Mouse (Mus musculus) myocyte (in vitro differentiated cells): ENCODE results near the gene Adprhl2. TPM values are rescaled to one million over a fixed set of nuclear protein-coding genes. Genes with fewer than 3 reads are reported as not detected.

Experiments
- H3K27me3 ChIP-seq: one replicate; pipeline ENCODE4 v1.6.1; 2011; ENCODE audit not compliant: control insufficient read depth, insufficient read depth, insufficient read length
- H3K36me3 ChIP-seq: one replicate; pipeline ENCODE4 v1.6.1; 2011; ENCODE audit not compliant: control insufficient read depth, insufficient read depth
- H3K4me2 ChIP-seq: one replicate; pipeline ENCODE4 v1.6.1; 2011; ENCODE audit warnings: low read depth, control low read depth
- H3K4me3 ChIP-seq: one replicate; pipeline ENCODE4 v1.5.1; 2011; ENCODE audit warnings: mild to moderate bottlenecking, control low read depth, moderate library complexity
- H3K79me2 ChIP-seq: one replicate; pipeline ENCODE4 v1.6.1; 2011; ENCODE audit not compliant: control insufficient read depth, insufficient read depth
- H3ac ChIP-seq: one replicate; pipeline ENCODE4 v1.6.1; 2011; ENCODE audit not compliant: control insufficient read depth, insufficient read length
- CEBPB ChIP-seq: IDR thresholded peaks from 2 replicates; pipeline ENCODE4 v1.6.1; 2011; ENCODE audit warnings: mild to moderate bottlenecking, moderate library complexity; ENCODE audit not compliant: poor library complexity, insufficient read depth, severe bottlenecking
- E2F4 ChIP-seq: IDR thresholded peaks from one replicate; pipeline ENCODE4 v1.6.1; 2011; ENCODE audit warnings: mild to moderate bottlenecking, control low read depth, moderate library complexity; ENCODE audit not compliant: insufficient read depth
- MAX ChIP-seq: IDR thresholded peaks from one replicate; pipeline ENCODE4 v1.6.1; 2011; ENCODE audit warnings: low read depth, mild to moderate bottlenecking, control low read depth
- MYOD1 ChIP-seq, 3 experiments: IDR thresholded peaks; one replicate each; pipeline ENCODE4 v1.6.1; 2011; ENCODE audit warnings: control low read depth in 2 of 3, low read depth in 2 of 3, mild to moderate bottlenecking in 2 of 3, moderate library complexity in 1 of 3; ENCODE audit not compliant: insufficient read length in 2 of 3, control insufficient read depth in 1 of 3
- MYOG ChIP-seq, 3 experiments: IDR thresholded peaks; one replicate each; pipeline ENCODE4 v1.6.1; 2011; ENCODE audit warnings: control low read depth in 2 of 3, low read depth in 2 of 3, mild to moderate bottlenecking in 2 of 3; ENCODE audit not compliant: insufficient read length in 2 of 3, control insufficient read depth in 1 of 3, insufficient read depth in 1 of 3
- POLR2A ChIP-seq: IDR thresholded peaks from one replicate; pipeline ENCODE4 v1.6.1; 2011; ENCODE audit warnings: low read depth, mild to moderate bottlenecking, control low read depth, moderate library complexity; ENCODE audit not compliant: insufficient read length
- POLR2AphosphoS2 ChIP-seq: IDR thresholded peaks from one replicate; pipeline ENCODE4 v1.6.1; 2011; ENCODE audit warnings: low read depth, control low read depth; ENCODE audit not compliant: insufficient read length
- REST ChIP-seq: IDR thresholded peaks from one replicate; pipeline ENCODE4 v1.6.1; 2011; ENCODE audit warnings: mild to moderate bottlenecking, control low read depth, moderate library complexity; ENCODE audit not compliant: insufficient read depth, insufficient read length
- SRF ChIP-seq: IDR thresholded peaks from one replicate; pipeline ENCODE4 v1.6.1; 2011; ENCODE audit warnings: low read depth; ENCODE audit not compliant: control insufficient read depth, insufficient read length
- TCF12 ChIP-seq: IDR thresholded peaks from one replicate; pipeline ENCODE4 v1.6.1; 2011; ENCODE audit warnings: mild to moderate bottlenecking, control low read depth; ENCODE audit not compliant: poor library complexity, insufficient read depth, severe bottlenecking
- TCF3 ChIP-seq: IDR thresholded peaks from one replicate; pipeline ENCODE4 v1.6.1; 2011; ENCODE audit warnings: low read depth, control low read depth; ENCODE audit not compliant: insufficient read length
- USF1 ChIP-seq: IDR thresholded peaks from one replicate; pipeline ENCODE4 v1.6.1; 2011; ENCODE audit warnings: low read depth, mild to moderate bottlenecking, control low read depth, moderate library complexity
- polyA plus RNA-seq: library from polyadenylated mRNA; unstranded; fragments of >200 nt; fragmentation: generic; extraction: Trizol; gene quantifications from one replicate; pipeline ENCODE4 v1.2.1, GENCODE M21; 2012; ENCODE audit warnings: missing spikeins

Adprhl2 gene
- polyA plus RNA-seq, 1 experiment: 31.5 TPM

GRCm38 (mm10) chr4:126296617-126297101, 24.8 kb downstream of the Adprhl2 start:
- H3ac ChIP-seq: no peak overlapping the region
- H3K79me2 ChIP-seq: no peaks in the 10 kb centered on the region
- no peak for TF ChIP-seq MYOG (IDR thresholded peaks at IDR 0.05; ENCODE audit: control insufficient read depth in 1 of 3, insufficient read depth in 1 of 3, insufficient read length in 2 of 3, low read depth in 2 of 3)
- TF ChIP-seq REST: no peak
- TF ChIP-seq POLR2A: no peak
- TF ChIP-seq SRF: no peak
- no peak for TF ChIP-seq CEBPB
- no peak for TF ChIP-seq USF1
- no peak for TF ChIP-seq MYOD1 (IDR thresholded peaks at IDR 0.05; ENCODE audit: control insufficient read depth in 1 of 3, insufficient read length in 2 of 3, low read depth in 2 of 3)
- TF ChIP-seq TCF3: no peak
- no peak for TF ChIP-seq TCF12
- TF ChIP-seq MAX: no peak
- no peak for TF ChIP-seq POLR2AphosphoS2
- no peak for TF ChIP-seq E2F4
- no peaks in the 10 kb centered on the region for H3K27me3 ChIP-seq
- H3K36me3 ChIP-seq: no peaks in the 10 kb centered on the region
- no peak overlapping the region for H3K4me3 ChIP-seq
- no peak overlapping the region for H3K4me2 ChIP-seq

- Histone ChIP-seq H3ac (no peak overlapping the region), H3K4me2 (no peak overlapping the region), H3K36me3 (no peaks in the 10 kb centered on the region), H3K27me3 (no peaks in the 10 kb centered on the region), H3K4me3 (no peak overlapping the region), H3K79me2 (no peaks in the 10 kb centered on the region)
- TF ChIP-seq MYOG (IDR thresholded peaks at IDR 0.05; ENCODE audit: control insufficient read depth in 1 of 3, insufficient read depth in 1 of 3, insufficient read length in 2 of 3, low read depth in 2 of 3) (no peak), REST (no peak), MYOD1 (IDR thresholded peaks at IDR 0.05; ENCODE audit: control insufficient read depth in 1 of 3, insufficient read length in 2 of 3, low read depth in 2 of 3) (no peak), TCF3 (no peak), POLR2A (no peak), POLR2AphosphoS2 (no peak), MAX (no peak), TCF12 (no peak), SRF (no peak), USF1 (no peak), E2F4 (no peak), CEBPB (no peak)
Measured at GRCm38 (mm10) chr4:126295937-126296336, 25.6 kb downstream of the Adprhl2 start.

GRCm38 (mm10) chr4:126295152-126295551, 26.4 kb downstream of the Adprhl2 start:
- no peaks in the 10 kb centered on the region for H3K27me3 ChIP-seq

GRCm38 (mm10) chr4:126291196-126291595, 30.3 kb downstream of the Adprhl2 start:
- no peak overlapping the region for H3ac ChIP-seq
- H3K4me3 ChIP-seq: no peak overlapping the region
- TF ChIP-seq CEBPB (no peak), TCF3 (no peak), REST (no peak), MYOD1 (IDR thresholded peaks at IDR 0.05; ENCODE audit: control insufficient read depth in 1 of 3, insufficient read length in 2 of 3, low read depth in 2 of 3) (no peak), POLR2A (no peak), POLR2AphosphoS2 (no peak), MYOG (IDR thresholded peaks at IDR 0.05; ENCODE audit: control insufficient read depth in 1 of 3, insufficient read depth in 1 of 3, insufficient read length in 2 of 3, low read depth in 2 of 3) (no peak), SRF (no peak), MAX (no peak), USF1 (no peak)
- no peaks in the 10 kb centered on the region for H3K79me2 ChIP-seq
- no peaks in the 10 kb centered on the region for H3K36me3 ChIP-seq
- peak overlapping the region; percentile 24 for H3K4me2 ChIP-seq
- peaks cover 18% of the 10 kb centered on the region for H3K27me3 ChIP-seq

More at GRCm38 (mm10) chr4:126295152-126295551, 26.4 kb downstream of the Adprhl2 start:
- no peak for TF ChIP-seq TCF3
- TF ChIP-seq CEBPB: no peak
- H3K4me2 ChIP-seq: no peak overlapping the region
- H3K36me3 ChIP-seq: no peaks in the 10 kb centered on the region
- no peaks in the 10 kb centered on the region for H3K79me2 ChIP-seq
- H3ac ChIP-seq: no peak overlapping the region
- H3K4me3 ChIP-seq: no peak overlapping the region

GRCm38 (mm10) chr4:126290314-126290713, 31.2 kb downstream of the Adprhl2 start:
- H3K27me3 ChIP-seq: peaks cover 25% of the 10 kb centered on the region
- H3K36me3 ChIP-seq: no peaks in the 10 kb centered on the region
- H3K4me2 ChIP-seq: no peak overlapping the region
- H3ac ChIP-seq: no peak overlapping the region
- no peak overlapping the region for H3K4me3 ChIP-seq
- TF ChIP-seq E2F4: no peak
- no peak for TF ChIP-seq POLR2A
- H3K79me2 ChIP-seq: no peaks in the 10 kb centered on the region
